Mouse (Mus musculus) induced T-regulatory cell, adult 2 months (primary cell): ENCODE measurements around the gene Mamdc4.
A peak's percentile ranks its signal among the peaks of the same experiment; 100 is the strongest.

Experiments used
- DNase-seq: peaks from one replicate; pipeline ENCODE4 v3.0.0-alpha.2; 2012; ENCODE audit warnings: low read depth

Mamdc4 gene

DNA sequence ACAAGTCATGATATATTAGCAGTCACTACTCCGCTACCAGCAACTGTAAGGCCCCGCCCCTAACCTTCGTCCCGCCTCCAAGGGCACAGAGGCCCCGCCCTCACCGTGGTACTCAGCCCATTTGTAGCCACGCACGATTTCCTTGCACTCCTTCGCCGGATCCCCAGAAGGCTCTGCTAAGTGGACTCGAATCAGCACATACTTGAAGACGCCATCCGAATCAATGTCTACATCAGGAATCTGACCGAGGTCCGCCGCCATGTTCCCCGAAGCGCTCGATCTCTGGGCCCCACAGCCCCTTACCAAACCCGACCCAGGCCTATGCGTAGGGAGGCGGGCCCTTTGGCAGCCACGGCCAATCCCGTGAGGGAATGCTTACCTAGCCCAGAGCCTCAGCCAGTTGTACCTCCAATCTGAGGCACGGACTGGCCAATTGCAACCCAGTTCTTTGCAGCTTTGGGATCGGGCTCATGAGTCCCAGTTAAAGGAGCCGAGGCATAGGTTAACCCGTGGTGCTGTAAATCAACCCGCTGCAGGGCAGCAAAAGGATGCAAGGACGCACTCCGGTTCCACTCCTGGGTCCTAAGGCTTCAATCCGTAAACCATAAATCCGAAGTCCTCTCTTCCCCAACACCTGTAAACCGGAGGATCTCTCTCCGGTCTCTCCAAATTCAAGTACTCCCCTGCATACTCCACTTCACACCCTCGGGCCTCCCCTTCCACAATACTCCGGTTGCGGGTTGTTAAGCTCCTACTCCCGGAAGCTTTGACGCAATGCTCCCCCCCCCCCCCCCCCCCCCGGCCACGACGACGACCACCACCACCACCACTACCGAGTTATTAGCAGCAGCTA, at the start of gene Mamdc4, which contains the start of gene Phpt1:
TSS of gene Mamdc4 (minus strand) at position 267 of the 853 bp plus-strand sequence.
TSS of gene Phpt1 (minus strand) at position 646 of the 853 bp plus-strand sequence.
- peak; percentile 98 for DNase-seq

GRCm38 (mm10) chr2:25621229-25622200, 46.9 kb upstream of the Mamdc4 start, which contains the start of gene Tmem141:
TSS of gene Tmem141 (minus strand) at chr2:25622005.
- DNase-seq: peak; percentile 69

DNA sequence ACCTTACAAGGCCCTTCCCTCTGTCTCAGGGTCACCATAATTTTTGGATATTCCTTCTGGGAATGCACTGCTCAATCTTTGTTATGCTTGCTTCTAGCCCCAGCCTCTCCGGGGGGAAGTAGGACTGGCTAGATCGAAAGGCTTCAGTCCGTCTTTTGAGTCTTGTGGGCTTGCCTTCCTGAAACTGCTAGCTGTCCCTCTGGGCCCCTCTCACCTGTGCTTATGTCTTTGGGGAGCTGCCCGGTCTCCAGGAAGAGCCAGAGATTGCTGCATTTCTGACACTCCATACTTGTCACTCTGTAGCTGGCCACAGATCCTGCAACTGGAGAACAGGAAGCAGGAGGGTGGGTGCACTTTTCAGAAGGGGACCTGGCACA, 46.2 kb upstream of the Mamdc4 start:
- no peak for DNase-seq

GRCm38 (mm10) chr2:25620386-25620785, 45.7 kb upstream of the Mamdc4 start:
- peak; percentile 39 for DNase-seq

DNA sequence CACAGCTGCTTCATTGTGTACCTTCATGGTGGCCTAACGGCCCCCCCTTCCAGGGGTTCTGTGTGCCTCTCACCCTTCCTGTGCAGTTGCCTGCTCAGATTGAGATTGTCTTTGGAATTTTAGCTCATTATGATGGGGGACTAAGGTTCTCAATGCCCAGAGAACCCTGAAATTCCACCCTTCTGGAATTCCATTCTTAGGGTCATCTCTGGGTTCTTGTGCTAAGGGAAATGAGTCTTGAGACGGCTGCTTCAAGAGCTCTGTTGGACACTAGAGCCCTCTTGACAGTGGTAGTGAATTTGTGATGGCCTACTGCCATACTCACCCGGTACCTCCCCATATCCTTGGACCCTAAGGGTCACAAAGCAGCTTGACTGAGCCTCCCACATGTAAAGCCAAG, 42.9 kb upstream of the Mamdc4 start, which contains the start of gene Ccdc183:
TSS of gene Ccdc183 (minus strand) at position 101 of the 400 bp plus-strand sequence.
- DNase-seq: no peak

DNA sequence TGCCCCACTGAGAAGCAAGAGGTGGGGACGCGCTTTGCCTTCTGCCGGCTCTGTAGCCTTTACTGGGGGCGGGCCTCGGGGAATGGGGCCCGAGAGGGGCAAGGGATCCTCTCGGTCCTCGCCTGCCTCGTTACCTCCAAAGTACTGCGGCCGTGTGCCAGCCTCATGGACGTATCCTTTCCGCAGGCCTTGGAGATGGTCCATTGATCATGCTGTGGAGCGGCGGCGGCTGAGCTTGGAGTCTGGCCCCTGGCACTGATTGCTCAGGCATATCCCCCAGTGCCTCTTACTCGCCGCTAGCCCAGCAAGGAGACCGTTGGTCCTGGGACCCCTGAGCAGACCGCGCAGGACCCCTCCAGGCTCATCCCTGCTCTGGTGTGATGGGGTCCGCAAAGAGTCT, 41.8 kb upstream of the Mamdc4 start:
- DNase-seq: no peak

GRCm38 (mm10) chr2:25608671-25609070, 34.0 kb upstream of the Mamdc4 start:
- DNase-seq: no peak

DNA sequence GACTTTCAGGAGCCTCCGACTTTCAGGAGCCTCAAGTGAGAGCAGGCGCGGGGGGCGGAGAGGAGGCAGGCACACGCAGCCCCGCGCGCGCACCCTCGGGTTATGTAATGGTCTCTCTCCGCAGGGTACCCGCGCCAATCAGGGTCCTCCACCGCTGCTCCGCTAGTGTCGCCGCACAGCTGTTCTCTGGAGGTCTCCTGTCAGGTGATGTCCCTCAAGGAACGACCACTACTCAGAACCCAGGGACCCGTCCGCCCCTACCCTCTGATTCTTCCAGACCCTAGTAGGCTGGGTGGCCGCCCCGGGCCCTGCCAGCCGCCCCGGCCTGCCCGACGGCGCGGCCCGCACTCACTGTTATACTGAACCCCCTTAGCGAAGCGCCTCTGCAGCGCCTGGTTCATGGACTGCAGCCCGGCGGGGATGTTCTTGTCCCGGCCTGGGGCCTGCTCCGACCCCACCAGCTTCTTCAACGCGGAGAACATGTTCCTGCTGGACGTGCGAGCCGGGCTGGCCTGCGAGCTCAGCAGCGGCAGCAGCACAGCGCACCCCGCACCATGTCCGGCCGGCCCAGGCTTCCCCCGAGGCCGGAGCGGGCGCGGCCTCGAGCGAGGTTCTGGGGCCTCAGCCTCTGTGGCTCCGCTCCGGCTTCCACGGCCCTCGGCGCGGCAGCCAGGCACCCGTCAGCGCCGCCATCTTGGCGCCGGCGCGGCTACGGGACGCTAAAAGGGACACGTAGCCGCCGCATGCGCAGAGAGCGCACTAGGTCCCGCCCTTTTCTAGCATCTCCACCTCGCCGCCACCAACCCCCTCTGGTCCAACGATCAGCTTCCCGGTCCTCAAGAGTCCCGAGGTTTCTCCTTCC, 33.3 kb upstream of the Mamdc4 start, which contains the start of gene Rabl6:
TSS of gene Rabl6 (minus strand) at position 761 of the 862 bp plus-strand sequence.
- peak; percentile 92 for DNase-seq

GRCm38 (mm10) chr2:25602526-25602925, 27.9 kb upstream of the Mamdc4 start:
- DNase-seq: no peak

DNA sequence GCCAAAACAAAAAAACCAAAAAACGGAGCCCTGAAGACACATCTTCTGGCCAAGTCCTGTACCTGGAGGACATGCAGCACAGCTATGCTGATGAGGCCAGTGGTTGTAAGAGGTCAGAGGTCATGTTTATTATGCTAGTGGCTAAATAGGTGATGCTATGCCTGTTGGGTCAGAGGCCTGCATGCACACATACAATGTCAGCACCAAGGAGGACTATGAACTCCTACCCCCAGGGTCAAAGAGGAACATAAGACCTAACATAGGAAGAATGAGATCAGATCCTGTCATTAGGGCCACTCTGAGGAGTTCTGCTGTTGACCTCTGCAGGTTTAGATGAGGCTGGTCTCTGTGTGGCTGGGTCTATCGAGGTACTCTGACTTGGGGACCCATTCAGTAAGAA, 25.4 kb upstream of the Mamdc4 start:
- DNase-seq: no peak

DNA sequence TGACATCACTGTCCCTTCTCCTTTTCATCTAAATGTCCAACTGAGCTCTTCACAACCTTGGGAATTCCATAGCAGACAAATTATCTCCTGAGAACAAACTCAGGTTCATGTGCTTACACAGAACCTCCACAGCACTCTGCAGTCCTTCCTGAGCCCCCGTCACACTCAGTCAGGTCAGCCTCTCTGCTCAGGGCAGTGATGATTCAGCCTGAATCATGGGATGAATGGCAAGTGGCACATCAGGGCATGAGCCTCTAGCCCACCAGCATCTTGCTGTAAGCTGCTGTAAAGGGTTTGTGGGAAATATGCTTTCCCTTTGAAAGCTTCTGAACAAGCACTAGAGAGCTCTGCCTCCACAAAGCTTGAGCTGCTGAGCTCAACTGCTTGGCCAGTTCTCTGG, 24.1 kb upstream of the Mamdc4 start:
- no peak for DNase-seq

GRCm38 (mm10) chr2:25596765-25597510, 22.3 kb upstream of the Mamdc4 start:
- DNase-seq: no peak

DNA sequence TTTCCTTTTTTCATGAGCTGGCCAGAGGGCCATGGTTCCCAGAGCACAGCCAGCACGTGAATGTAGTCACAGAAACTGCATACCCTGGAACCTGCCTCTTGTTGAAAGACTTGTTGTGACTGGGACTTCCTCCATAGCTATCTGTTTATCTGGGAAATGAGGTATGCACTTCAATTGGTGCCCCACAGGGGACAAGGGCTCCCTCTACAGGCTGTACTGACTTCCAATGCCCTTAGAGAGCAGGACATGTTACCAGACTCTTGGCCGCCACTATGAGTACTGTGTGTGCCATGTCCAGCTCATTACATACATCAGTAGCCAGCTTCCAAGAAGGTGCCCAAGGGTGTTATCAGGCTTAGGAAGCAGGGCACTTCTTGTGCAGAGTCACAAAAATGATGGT, 17.2 kb upstream of the Mamdc4 start:
- DNase-seq: peak; percentile 54

DNA sequence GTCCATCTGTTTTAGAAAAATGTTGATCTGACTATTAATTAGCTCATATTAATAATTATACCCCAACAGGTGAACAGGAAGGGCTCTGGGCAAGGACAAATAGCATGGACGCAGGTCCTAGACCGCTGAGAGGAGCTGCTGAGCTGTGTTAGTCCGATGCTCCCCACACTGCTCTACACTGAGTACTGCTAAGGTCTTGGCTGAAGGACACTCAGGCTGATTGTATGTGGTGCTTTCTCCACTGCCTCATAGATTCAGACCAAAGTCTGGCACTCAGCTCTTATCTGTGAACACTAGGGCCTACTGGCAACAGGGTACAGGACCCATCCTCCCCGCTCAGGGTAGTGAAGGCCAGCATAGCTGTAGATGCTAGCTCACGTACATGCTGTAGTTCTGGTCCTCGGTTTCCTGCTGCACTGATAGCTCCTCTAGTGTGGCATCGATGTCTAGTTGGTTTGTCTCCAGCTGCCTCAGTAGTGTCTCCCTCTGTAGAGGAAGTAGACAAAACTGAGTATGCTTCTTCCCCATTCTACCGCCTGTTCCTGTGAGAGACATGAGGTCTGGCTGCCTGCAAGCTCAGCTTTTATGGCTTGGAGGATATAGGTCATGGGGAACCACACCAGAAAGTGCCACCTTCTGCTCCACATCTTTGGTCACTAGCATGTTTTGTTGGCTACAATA, 13.7 kb upstream of the Mamdc4 start:
- DNase-seq: no peak

- no peak for DNase-seq
These were observed 12.6 kb upstream of the Mamdc4 start for GRCm38 (mm10) chr2:25587290-25587689.

GRCm38 (mm10) chr2:25585601-25586000, 11.0 kb upstream of the Mamdc4 start:
- no peak for DNase-seq

DNA sequence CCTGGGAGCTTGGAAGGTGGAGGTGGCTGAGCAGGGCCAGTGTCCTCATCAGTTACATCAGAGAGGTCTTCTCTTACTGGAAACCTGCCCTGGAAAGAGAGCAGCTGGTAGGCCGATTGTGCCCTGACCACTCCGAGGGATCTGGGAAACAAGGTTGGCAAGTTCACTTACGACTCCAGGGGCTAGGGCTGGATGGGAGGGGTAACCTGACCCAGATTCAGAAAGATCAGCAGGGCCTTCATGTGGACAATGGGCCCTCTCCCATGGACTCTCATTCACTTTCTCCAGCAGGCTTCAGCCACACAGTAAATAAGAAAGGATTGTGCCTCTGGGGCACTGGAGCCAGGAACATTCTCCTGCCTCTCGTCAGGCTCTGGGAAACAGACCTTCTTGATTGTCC, 10.2 kb upstream of the Mamdc4 start:
- DNase-seq: no peak

DNA sequence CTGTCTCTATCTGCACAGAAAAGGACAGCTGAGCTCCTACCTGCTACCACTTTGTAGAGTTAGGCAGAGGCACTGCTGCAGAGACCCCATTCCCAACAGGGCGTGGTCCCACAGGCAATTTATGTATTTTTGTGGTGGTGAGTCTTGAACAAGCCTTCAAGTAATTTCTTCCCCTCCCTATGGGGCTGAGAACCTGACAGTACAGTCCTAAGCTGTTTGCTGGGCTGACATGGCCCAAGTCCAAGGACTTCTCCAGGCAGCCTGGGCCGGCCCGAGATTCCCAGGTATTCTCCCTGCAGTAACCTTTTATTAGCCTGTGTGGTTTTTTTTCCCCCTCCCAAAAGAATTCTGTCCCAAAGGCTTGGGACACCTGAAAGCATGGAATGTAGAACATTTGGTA, 9.5 kb upstream of the Mamdc4 start:
- no peak for DNase-seq

DNA sequence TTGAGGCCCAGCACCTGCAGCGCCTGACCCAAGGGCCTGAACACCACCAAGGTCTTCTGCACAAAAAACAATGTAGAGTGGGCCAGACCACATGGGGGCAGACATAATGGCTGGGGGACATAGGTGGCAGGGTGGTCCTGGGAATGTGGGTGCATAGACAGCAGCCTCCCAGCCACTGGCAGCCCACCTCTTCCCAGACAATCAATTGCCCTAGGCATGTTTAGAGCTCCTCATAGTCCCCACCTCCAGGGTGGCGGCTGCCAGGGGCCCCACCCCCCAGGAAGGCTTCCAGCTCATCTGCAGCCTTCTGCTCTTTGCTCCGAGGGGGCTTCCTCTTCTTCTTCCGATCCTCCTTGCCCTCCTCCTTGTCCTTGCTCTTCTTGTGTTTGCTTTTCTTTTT, 8.9 kb upstream of the Mamdc4 start:
- DNase-seq: no peak

DNA sequence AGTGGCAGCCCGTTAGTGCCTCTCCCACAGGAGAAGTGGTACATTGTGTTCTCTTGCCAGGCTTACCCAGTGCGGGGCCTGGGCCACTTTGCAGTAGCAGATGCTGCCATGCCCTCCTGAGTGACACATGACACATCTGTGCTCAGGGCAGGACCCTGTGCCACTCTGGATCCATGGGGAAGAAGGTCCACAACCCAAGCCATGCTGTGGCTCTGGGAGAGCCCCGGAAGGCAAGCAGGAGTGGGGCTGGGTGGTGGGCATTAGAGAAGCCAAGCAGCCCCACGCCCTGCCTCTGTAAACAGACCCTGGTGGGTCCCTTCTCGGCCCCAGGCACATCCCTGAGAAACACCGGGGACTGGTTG, 8.5 kb upstream of the Mamdc4 start:
- no peak for DNase-seq
